Comparison of ENCODE assay signal across 12 mouse cellular contexts in the genomic region with DNA sequence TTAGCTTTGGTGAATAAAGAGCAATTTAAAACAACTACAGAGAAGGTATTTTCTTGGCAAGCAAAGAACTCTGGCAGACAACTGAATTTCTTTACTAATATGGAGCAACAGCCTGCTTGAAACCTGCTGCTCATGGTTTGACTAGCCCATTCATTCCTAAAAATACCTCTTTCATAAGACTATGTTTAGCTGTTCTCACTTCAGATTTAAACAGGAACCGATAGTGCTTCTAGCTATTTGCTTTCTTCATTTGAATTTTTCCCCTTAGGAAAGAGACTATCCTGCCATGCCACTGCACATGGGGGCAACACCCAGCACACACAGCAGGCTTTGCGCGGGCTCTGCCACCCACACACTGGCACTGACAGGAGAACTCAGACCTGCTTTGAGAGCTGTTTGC.
DNase-seq lines count a peak whose midpoint lies in the region; ATAC-seq and TF ChIP-seq lines count a peak whose summit lies in the region.
"Had no signal": no experiment of that assay in that cellular context is flagged by ENCODE, and none has a peak within 500 bp of the region (broad histone marks: within the 10 kb centered on the region; RNA-seq: fewer than 3 reads in every experiment).

No protein-coding gene starts in this region.

- H3K4me1 ChIP-seq in forebrain, embryonic 14.5 days (ENCODE audit: control insufficient read depth, insufficient read depth, low read length), result peaks cover 17% of the 10 kb centered on the region
- H3K4me1 ChIP-seq in forebrain, embryonic 13.5 days, result peaks cover 25% of the 10 kb centered on the region
- no peaks in the 10 kb centered on the region for H3K4me1 ChIP-seq in lung, postnatal 0 days (ENCODE audit: insufficient read depth, low read depth, low read length)
- peaks cover 14% of the 10 kb centered on the region for H3K4me1 ChIP-seq in limb, embryonic 14.5 days (ENCODE audit: control insufficient read depth, insufficient read depth, low read length)

- TF ChIP-seq CTCF in lung, postnatal 0 days (IDR thresholded peaks at IDR 0.05), result no peak

- 43% methylated on average over 3 of the region's 3 CpGs for WGBS in forebrain, embryonic 14.5 days
- 59% methylated on average over 3 of the region's 3 CpGs for WGBS in forebrain, embryonic 13.5 days
- WGBS in lung, postnatal 0 days, result 31% methylated on average over 3 of the region's 3 CpGs
- WGBS in limb, embryonic 14.5 days, result 75% methylated on average over 3 of the region's 3 CpGs

- no peaks in the 10 kb centered on the region for H3K27me3 ChIP-seq in forebrain, embryonic 14.5 days (replicated peaks; ENCODE audit: control insufficient read depth, insufficient read depth, low read length)
- no peaks in the 10 kb centered on the region for H3K27me3 ChIP-seq in forebrain, embryonic 13.5 days
- H3K27me3 ChIP-seq in lung, postnatal 0 days (replicated peaks; ENCODE audit: insufficient read depth, low read length), result no peaks in the 10 kb centered on the region
- H3K27me3 ChIP-seq in limb, embryonic 14.5 days (ENCODE audit: control insufficient read depth, insufficient read depth, low read length), result no peaks in the 10 kb centered on the region
- H3K27me3 ChIP-seq: midbrain, embryonic 12.5 days had no signal

- no peak overlapping the region for H3K9ac ChIP-seq in forebrain, embryonic 14.5 days (ENCODE audit: low read length)
- H3K9ac ChIP-seq in forebrain, embryonic 13.5 days, result no peak overlapping the region
- no peak overlapping the region for H3K9ac ChIP-seq in lung, postnatal 0 days (replicated peaks; ENCODE audit: low read depth)
- no peak overlapping the region for H3K9ac ChIP-seq in limb, embryonic 14.5 days (ENCODE audit: low read depth, low read length, severe bottlenecking)
- H3K9ac ChIP-seq: midbrain, embryonic 12.5 days had no signal

- no peaks in the 10 kb centered on the region for H3K9me3 ChIP-seq in forebrain, embryonic 14.5 days (replicated peaks; ENCODE audit: control insufficient read depth, low read length)
- no peaks in the 10 kb centered on the region for H3K9me3 ChIP-seq in forebrain, embryonic 13.5 days (replicated peaks)
- no peaks in the 10 kb centered on the region for H3K9me3 ChIP-seq in lung, postnatal 0 days (ENCODE audit: low read length)
- H3K9me3 ChIP-seq in limb, embryonic 14.5 days (ENCODE audit: control insufficient read depth, low read length), result no peaks in the 10 kb centered on the region
- H3K9me3 ChIP-seq: midbrain, embryonic 12.5 days had no signal

- no peak overlapping the region for H3K27ac ChIP-seq in forebrain, embryonic 14.5 days (ENCODE audit: low read depth, low read length)
- no peak overlapping the region for H3K27ac ChIP-seq in forebrain, embryonic 13.5 days
- H3K27ac ChIP-seq in lung, postnatal 0 days (ENCODE audit: low read length), result no peak overlapping the region
- no peak overlapping the region for H3K27ac ChIP-seq in limb, embryonic 14.5 days (replicated peaks; ENCODE audit: low read depth, low read length)
- H3K27ac ChIP-seq: midbrain, embryonic 12.5 days had no signal

- peak; percentile 43 for DNase-seq in forebrain, embryonic 14.5 days (ENCODE audit: low spot score)
- peak; percentile 64 for DNase-seq in lung, postnatal 0 days (ENCODE audit: low spot score)
- DNase-seq in lung, adult 18-20 months, result no peak
- DNase-seq in limb, embryonic 14.5 days (ENCODE audit: low spot score), result peak; percentile 55
- DNase-seq in urinary bladder, adult 2 months (ENCODE audit: low spot score), result no peak
- DNase-seq in retina, embryonic 14.5 days (ENCODE audit: low spot score), result no peak
- no peak for DNase-seq in thymus, postnatal 0 days (ENCODE audit: low spot score)
- DNase-seq: adrenal gland, postnatal 36 days; kidney, adult 18-20 months; liver had no signal

- ATAC-seq in forebrain, embryonic 14.5 days, result peak; percentile 74
- no peak for ATAC-seq in forebrain, embryonic 13.5 days
- ATAC-seq in lung, postnatal 0 days, result peak; percentile 33; the same call in 1 of the 2 replicates
- ATAC-seq in limb, embryonic 14.5 days (ENCODE audit: low FRiP score, low read depth), result peak; percentile 55

- no peaks in the 10 kb centered on the region for H3K36me3 ChIP-seq in forebrain, embryonic 14.5 days (ENCODE audit: control insufficient read depth, insufficient read depth, low read length)
- H3K36me3 ChIP-seq in forebrain, embryonic 13.5 days (ENCODE audit: poor library complexity, severe bottlenecking), result no peaks in the 10 kb centered on the region
- no peaks in the 10 kb centered on the region for H3K36me3 ChIP-seq in lung, postnatal 0 days (ENCODE audit: insufficient read depth, low read length)
- H3K36me3 ChIP-seq in limb, embryonic 14.5 days (ENCODE audit: control insufficient read depth, insufficient read depth, low read length), result no peaks in the 10 kb centered on the region
- H3K36me3 ChIP-seq: midbrain, embryonic 12.5 days had no signal

- TF ChIP-seq EP300 in lung, postnatal 0 days (IDR thresholded peaks at IDR 0.05), result no peak

- no peak overlapping the region for H3K4me3 ChIP-seq in forebrain, embryonic 14.5 days (ENCODE audit: low read depth, low read length)
- no peak overlapping the region for H3K4me3 ChIP-seq in forebrain, embryonic 13.5 days
- H3K4me3 ChIP-seq in lung, postnatal 0 days (ENCODE audit: low read depth, low read length), result no peak overlapping the region
- no peak overlapping the region for H3K4me3 ChIP-seq in limb, embryonic 14.5 days (replicated peaks; ENCODE audit: low read length)
- H3K4me3 ChIP-seq: midbrain, embryonic 12.5 days had no signal

- TF ChIP-seq POLR2A in limb, embryonic 14.5 days (IDR thresholded peaks at IDR 0.05; ENCODE audit: borderline replicate concordance, extremely low read depth, insufficient read depth, insufficient read length), result no peak

- H3K4me2 ChIP-seq in forebrain, embryonic 14.5 days (ENCODE audit: low read length), result no peak overlapping the region
- H3K4me2 ChIP-seq in forebrain, embryonic 13.5 days, result no peak overlapping the region
- H3K4me2 ChIP-seq in lung, postnatal 0 days (replicated peaks; ENCODE audit: low read depth, low read length), result no peak overlapping the region
- no peak overlapping the region for H3K4me2 ChIP-seq in limb, embryonic 14.5 days (replicated peaks; ENCODE audit: low read depth, low read length, severe bottlenecking)
- H3K4me2 ChIP-seq: midbrain, embryonic 12.5 days had no signal

Comparison
In these comparisons a context has a peak if more than half of its experiments do, and no peak if none do; other contexts are left out.
1. DNase-seq: peak in forebrain, embryonic 14.5 days (single experiment), lung, postnatal 0 days (single experiment) and limb, embryonic 14.5 days (single experiment); none in lung, adult 18-20 months (0 of 2), urinary bladder, adult 2 months (single experiment), retina, embryonic 14.5 days (single experiment) and thymus, postnatal 0 days (single experiment).